Mouse (Mus musculus) left cerebral cortex, postnatal 25 days (tissue): ENCODE measurements around the gene Xrcc6. TPM values are rescaled to one million over a fixed set of nuclear protein-coding genes. Genes with fewer than 3 reads are reported as not detected.

ENCODE experiments used
- DNase-seq, 2 experiments: peaks; one replicate each; pipeline ENCODE4 v3.0.0; 2022; ENCODE audit warnings: low spot score in 2 of 2, mixed read lengths in 1 of 2
- intact Hi-C: fragments of 180-260 bp; cut with DNase I; formaldehyde crosslinking; loops from one replicate; pipeline ENCODE4 v1.15.1; 2025
- total RNA-seq, 2 experiments: library from RNA; stranded (reverse); gene quantifications; 2 replicates each; pipeline ENCODE4 v1.2.3; 2021

Xrcc6 gene
- 10 to 100 TPM; 19.5 to 23.7 TPM for total RNA-seq

DNA sequence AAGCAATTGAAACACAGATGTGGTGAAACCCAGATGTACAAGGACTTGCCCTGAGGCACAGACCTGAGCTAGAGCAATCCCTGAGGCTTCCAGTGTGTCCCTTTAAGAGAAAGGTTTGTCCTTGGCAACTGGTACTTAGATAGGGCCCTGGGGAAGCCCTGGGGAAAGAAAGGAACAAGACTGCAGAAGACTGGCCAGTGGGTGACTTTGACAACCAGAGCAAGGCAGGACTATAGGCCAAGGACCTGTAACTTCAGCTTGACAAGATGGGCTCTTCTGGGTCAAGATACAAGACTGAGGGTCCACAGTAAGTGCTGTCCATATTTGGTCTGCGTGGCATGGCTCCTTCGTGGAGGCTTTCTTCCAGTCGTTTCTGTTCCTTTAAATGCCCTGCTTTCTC lies at the start of gene Xrcc6:
Gene Xrcc6, plus strand, starts transcription at position 190 of the 400 bp plus-strand sequence.
- DNase-seq: no peak
- intact Hi-C loops: loop anchor here (2.0 kb wide), 1 partner anchor 49 kb away; no protein-coding TSS in a partner anchor

DNA sequence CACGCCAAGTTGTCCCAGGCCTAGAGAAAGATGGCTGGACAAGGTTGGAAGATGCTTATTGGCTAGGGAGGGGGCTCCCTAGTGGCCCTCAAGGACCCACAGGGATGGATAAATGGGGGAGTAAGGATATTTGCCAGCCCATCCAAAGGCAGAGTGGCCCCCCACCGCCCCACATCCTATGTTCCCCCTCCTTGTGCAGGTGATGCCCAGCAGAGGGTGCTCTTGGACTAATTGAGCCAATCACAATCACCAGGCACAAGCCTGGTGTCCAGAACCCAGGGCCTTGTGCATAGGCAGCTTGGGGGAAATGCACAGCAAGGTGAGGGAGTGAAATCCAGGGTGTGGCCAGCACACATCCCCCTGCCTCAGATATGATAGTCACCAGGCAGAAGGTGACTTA lies 49.4 kb upstream of the Xrcc6 start:
- intact Hi-C loops: loop anchor here (2.0 kb wide), 1 partner anchor 51 kb away; no protein-coding TSS in a partner anchor

DNA sequence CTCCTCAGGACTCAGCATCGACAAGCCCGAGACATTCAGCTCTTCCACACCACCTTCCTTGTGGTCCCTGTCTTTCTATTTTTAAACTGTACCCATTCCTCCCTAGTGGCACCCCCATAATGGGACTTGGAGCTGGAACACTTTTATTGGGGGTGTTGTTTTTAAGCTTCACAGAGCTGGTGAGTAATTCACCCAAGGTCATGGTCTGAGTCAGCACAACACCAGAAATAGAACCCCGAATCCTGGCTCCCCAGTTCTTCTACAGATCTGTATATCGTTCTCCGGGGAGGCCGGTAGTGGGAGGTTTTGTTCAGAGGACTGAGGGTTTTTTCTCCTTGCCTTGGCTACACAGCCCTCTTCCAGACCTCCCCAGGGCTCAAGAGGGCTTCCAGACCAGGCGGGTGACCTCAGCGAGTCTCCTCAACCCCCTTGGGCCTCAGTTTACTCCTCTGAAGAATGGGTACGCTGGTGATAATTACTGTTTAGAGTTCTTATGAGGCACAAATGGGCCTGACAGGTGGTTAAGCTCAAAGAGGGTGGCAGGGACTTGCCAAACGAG lies 48.4 kb upstream of the Xrcc6 start:
- intact Hi-C loops: loop anchor here (2.0 kb wide), 1 partner anchor 50 kb away; no protein-coding TSS in a partner anchor

More for the DNA sequence above, 49.4 kb upstream of the Xrcc6 start:
- DNase-seq: peak in 1 of 2 experiments; percentile 65

DNA sequence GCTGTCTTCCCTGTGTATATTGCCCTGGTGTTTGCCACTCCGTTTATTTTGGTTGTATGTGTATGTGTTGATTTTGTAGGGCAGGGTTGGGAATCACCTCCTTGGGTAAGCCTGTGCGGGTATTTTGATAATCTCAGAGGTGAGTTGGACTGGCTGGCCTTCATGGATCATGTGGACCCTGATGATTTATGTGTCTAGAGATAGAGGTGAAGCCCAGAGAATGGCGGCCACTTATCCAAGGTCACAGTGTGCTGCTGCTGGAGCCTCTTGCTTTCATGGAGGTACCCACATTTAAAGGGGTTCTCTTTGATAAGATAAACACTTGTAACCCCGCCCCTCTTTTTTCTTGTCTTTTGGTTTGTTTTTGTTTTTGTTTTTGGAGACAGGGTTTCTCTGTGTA lies 47.9 kb upstream of the Xrcc6 start:
- intact Hi-C loops: loop anchor here (2.0 kb wide), 2 partner anchors 17 to 49 kb away; no protein-coding TSS in a partner anchor
- no peak for DNase-seq

More for the DNA sequence above, 48.4 kb upstream of the Xrcc6 start:
- no peak for DNase-seq

DNA sequence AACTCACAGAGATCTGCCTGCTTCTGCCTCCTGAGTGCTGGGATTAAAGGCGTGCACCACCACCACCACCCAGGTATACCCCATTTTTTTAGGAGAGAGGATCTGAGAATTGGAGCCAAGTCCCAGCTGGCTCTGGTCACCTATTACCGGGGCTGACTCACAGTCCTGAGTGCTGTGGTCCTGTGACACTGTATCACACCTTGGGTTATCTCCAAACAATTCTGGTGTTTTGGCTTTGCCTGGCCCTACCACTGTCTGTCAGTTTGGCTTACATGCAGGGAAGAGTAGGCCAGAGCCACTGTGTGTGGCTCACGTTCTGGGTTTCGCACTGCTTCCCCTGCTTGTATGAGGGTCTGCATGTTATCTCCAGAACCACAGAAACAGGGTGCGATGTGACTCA lies 47.4 kb upstream of the Xrcc6 start:
- DNase-seq: no peak
- intact Hi-C loops: loop anchor here (2.0 kb wide), 1 partner anchor 17 kb away; no protein-coding TSS in a partner anchor

DNA sequence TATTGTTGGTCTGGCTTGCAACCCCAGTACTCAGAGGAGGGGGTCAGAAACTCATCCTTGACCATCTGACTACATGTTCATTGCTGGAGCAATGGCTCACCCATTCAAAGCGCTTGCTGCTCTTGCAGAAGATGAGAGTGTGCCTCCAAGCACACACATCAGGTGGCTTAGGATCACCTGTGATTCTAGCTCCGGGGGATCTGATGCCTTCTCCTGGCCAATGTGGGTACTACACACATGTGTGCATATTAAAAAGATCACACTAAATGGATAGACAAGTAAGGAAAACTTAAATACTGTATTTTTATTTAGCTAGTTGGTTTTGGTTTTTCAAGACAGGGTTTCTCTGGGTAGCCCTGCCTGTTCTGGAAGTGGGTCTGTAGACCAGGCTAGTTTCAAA lies 46.6 kb upstream of the Xrcc6 start:
- intact Hi-C loops: loop anchor here (2.0 kb wide), 1 partner anchor 16 kb away; no protein-coding TSS in a partner anchor
- DNase-seq: no peak

DNA sequence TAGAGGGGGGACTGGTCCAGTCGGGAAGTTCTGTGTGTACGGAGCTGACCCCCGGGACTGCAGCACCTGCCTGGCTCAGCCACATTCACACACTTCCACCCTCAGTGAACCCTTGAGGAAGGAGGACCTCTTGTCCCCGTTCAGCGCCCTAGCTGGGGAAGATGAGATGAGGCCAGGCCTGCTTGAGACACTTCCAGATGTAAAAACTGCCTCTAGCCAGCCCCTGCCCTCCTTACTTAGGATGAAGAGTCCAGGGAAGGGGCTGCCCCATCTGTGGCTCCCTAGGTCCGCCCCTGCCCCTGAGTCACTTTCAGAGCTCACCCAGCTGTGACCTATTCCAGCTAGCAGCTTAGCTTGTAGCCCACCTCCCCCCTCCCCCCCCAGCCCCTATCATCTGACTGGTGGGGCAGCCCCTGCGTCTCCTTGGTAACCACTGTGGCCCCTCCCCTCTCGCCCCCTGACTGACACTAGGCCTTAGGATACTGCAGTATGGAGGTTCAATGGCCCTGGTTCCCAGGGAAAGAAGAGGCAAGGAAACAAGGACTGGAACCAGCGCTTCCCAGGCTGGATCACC lies 44.4 kb upstream of the Xrcc6 start:
- intact Hi-C loops: no loop called here
- DNase-seq: no peak

DNA sequence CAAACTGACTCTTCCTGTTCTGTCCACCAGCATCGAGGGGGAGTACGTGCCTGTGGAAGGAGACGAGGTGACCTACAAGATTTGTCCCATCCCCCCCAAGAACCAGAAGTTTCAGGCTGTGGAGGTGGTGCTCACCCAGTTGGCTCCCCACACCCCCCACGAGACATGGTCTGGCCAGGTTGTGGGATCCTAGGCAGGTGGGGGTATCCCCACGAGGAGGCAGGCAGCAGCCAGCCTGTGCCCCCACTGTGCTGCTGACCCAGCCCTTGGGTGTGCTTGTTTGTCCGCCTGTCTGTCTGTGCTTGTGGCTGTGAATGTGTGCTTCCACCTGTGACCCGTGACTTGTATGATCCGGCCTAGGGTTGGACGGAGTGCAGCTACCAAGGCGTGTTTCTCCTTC lies 38.6 kb upstream of the Xrcc6 start:
- DNase-seq: no peak

DNA sequence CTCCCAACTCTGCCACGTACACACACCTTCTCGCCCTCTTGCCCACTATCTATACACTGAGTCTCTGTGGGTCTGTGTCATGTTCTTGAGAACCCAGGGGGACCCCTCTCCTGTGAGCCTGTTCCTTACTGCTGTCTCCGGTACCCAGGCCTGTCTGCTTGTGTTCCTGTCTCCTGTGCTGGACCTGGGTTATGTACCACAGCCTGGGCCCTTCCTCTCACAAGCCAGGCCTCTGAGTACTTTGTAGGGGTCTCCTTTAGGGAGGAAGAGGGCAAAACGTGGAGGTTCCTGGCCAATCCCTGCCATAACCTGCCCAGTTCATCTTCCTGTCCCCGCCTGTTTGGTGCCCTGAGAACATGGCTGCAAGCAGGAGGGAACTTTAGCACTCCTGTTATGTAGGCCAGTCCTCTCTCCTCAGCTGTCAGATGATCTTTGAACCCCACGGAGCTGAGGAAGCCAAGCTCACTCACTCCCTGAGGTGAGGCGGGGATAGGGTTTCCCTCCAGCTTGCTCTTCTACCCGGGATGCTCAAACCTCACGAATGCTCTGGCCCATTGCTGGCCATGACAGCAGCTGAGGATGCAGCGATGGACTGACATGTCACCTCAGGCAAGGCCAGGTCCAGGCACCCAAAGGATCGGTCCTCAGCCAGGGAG lies 38.0 kb upstream of the Xrcc6 start:
- no peak for DNase-seq
- intact Hi-C loops: no loop called here

More for the DNA sequence above, 38.6 kb upstream of the Xrcc6 start:
- intact Hi-C loops: no loop called here

DNA sequence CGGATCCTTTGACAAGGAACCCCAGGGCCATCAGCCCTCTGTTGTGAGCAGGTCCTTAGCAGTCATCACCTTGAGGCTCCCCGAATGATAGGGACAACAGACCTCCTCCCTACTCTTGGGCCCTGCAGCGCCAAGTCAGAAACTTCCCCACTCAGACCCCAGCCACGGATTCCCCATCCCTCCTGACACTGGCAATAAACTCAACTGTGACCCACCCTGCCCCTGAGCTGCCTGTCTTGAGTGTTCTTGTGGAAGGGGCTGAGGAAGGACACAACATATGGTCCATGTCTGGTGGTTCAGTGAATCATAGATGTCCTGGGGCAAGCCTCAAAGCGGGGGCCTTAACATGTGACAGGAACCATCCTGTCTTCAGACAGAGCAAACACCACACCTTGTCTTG lies 36.9 kb upstream of the Xrcc6 start:
- no peak for DNase-seq
- intact Hi-C loops: no loop called here

DNA sequence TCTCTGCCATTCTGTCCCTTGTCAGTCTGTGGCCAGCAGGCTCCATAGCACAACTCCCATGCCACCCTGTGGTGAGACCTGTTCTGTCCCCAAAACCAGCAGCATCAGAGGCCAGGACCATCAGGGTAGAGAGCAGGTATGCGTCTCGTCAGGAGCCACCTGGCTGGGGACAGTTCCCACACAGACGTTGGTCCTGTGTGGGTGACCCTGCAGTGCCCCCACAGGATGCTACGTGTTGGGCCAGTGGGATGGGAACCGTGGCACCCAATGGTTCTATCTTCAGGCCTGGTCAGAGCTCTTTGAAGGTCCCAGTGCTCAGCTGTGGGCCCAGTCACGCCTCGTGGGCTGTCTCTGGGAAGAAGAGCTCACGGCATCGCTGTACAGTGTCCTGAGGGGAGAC lies 36.5 kb upstream of the Xrcc6 start:
- intact Hi-C loops: no loop called here
- DNase-seq: no peak

DNA sequence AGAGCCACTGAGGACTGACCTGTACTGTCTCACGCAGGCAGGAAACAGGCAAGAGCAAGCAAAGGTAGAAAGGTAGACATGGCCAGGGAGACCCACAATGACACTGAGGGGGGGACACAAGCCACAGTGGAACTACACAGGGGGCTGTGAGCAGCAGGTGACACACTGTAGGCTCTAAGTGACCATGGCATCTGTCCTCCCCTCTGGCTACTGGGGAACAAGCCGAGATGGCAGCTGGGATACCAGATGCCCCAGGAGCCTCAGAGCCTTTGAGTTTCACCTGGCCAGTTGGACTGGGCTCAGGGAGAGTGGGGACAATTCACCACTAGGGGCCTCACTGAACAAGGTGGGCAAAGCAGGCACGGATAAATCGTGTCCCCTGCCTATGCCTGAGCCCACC lies 35.3 kb upstream of the Xrcc6 start:
- no peak for DNase-seq
- intact Hi-C loops: no loop called here

DNA sequence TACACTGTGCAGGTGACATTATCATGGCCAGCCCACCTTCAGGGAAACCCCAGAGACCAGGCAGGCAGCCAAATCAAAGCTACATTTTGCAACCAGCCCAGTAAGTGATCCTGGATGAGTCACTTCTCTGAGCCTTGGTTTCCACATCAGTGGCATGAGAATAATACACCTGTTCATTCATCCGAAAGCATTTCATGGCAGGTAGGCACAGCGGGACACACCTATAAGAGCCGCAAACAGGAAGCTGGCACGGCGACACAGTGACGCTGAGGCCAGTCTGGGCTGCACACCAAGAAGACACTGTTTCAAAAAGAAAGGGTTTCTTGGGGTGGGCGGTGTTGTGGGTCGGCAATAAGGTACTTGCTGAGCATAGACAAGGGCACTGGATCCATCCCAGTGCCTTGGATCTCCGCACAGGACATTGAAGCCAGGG lies 33.5 kb upstream of the Xrcc6 start:
- no peak for DNase-seq
- intact Hi-C loops: no loop called here

DNA sequence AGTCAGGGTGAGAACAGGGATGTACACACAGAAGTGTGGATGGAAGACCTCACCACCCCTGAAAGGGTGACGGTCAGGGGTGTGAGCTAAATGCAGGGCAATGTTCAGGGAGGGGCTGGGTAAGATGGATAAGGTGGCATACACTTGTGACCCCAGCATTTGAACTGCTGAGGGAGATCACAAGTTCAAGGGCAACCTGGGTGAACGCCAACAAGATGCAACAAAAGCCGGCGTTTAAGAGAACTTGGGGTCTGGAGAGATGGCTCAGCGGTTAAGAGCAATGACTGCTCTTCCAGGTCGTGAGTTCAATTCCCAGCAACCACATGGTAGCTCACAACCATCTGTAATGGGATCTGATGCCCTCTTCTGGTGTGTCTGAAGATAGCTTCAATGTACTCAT lies 32.9 kb upstream of the Xrcc6 start:
- DNase-seq: no peak
- intact Hi-C loops: no loop called here

DNA sequence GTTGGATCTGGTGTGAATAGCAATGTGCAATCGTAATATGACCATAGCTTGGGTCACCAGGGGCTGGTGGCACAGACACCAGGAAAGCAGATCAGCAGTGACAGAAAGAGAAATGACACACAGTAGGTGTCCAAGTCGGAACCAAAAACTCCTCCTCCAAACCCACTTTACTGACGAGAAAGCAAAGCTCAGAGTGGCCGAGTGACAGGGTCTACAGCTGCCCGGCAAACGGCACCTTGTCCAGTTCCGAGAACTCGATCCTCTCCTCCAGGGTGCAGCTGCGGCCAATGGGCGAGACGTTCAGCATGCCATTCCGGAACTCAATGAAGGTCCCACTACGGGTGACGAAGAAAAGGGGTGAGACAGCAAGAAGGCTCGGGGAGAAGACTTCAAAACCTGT lies 32.2 kb upstream of the Xrcc6 start:
- no peak for DNase-seq
- intact Hi-C loops: no loop called here

DNA sequence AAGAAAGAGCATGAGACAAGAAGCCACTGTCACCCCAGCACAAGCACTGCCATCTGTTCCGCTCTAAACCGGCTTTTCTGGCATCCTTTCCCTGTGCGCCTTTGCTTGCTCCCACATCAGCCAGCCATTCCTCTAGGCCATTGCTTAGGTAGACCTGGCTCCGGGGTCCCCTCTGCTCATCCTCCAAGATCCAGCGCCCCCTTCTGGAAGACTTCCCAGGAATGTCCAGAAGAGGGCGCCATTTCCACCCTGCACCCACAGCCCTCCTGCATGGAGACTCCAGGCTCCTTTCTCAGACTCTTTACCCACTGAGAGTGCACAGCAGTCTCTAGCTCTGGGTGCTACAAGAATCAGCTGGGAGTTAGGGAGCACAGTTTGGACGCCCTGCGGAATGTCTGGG lies 31.2 kb upstream of the Xrcc6 start:
- intact Hi-C loops: loop anchor here (2.0 kb wide), 1 partner anchor 16 kb away; no protein-coding TSS in a partner anchor
- DNase-seq: peak; percentile 57 to 64

DNA sequence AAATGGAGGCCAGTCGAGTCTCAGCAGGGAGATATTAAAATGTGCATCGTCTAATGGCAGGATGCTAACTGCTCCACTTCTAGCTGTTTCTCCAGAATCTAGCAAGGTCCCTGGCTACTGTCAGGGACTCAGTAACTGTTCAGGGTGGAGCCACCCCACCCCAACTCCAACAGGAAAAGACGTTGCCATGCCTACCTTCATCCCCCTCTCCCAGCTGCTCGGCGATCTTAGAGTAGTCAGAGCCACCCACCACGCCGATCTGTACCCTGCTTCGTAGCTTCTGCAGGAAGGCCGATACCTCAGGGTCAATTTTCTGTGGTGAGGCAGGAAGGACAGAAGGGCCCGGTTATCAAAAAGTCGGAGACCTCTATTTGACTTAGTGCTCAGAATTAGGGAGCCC lies 30.0 kb upstream of the Xrcc6 start:
- DNase-seq: peak in 1 of 2 experiments; percentile 75
- intact Hi-C loops: loop anchor here (1.0 to 2.0 kb wide), 2 partner anchors 17 to 58 kb away; no protein-coding TSS in a partner anchor

DNA sequence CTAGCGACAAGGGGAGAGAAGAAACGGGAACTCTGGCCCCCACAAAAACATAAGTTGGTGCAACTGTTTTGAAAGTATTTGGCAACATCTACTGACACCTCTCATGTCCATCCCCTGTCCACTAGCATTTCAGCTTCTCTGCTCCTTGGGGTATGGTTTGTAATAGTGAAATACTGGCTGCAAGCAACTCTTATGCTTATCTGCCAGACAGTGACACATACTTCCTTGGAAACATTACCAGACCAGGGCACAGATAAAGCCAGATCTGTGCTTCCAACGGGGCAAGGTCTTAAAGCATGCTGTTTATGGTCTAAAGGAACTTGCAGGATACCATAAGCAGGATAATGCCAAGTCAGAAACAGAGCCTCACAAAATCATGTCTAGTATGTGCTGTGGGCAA lies 28.7 kb upstream of the Xrcc6 start:
- intact Hi-C loops: no loop called here
- DNase-seq: no peak

DNA sequence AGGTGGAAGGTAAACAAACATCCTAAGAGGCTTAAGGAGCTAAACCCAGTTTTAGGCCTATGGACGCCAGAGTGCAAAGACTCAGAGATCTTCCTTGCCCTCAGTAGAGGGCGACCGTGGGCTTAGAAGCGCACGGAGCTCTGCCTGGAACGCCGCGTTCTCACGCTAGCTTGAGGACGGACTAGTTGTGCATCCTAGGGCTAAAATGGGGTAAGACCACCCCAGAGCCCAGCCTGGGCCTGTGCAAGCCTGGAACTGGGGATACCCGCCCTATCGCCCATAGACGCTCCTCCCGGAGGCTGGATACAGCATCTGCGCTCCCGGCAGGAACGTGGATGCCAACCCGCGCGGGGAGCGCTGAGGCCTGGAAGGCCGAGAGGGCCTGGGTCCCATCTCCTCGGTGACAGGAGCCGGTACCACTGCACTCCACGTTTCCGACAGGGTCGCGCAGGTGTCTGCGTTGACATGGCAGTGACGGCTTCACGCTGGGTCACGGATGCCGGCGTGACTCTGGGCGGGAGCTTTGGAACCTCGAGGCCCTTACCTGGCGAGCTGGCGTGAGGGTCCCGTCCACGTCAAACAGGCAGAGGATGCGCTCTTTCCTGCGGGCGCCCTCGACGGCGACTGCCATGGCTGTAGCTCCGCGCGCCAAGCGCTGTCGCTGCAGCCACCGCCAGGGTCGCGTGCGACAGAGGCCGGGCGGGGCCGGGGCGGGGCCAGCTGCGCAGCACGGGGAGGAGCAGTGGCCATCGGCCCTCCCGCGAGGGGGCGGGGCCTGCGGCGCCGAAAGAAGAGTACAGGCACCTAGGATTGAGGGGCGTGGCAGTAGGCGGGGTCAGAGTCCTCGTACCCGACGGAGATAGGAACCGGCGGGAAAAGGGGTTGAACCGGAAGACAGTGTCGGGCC lies 27.2 kb upstream of the Xrcc6 start, which contains the start of gene Pmm1:
Gene Pmm1, minus strand, starts transcription at position 760 of the 907 bp plus-strand sequence.
- intact Hi-C loops: loop anchor here (1.0 kb wide), 1 partner anchor 29 kb away; no protein-coding TSS in a partner anchor

DNA sequence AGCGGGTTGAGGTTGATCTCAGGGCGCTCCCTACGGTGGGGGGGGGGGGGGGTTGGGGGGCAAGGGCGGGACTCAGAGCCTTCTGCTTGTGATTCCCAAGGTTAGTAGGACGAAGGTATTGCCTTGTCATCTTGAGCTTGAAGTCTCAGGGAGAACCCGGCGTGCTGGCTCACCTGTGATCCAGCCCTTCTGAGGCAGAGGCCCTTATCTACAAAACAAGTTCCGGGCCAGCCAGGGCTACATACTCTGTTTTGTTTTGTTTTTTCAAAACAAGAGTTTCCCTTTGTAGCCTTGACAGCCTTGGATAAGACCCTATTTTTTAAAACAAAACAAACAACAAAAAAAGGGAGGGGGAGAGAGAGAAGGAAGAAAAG lies 26.6 kb upstream of the Xrcc6 start:
- no peak for DNase-seq
- intact Hi-C loops: no loop called here

More for the DNA sequence above, 27.2 kb upstream of the Xrcc6 start, which contains the start of gene Pmm1:
- peak; percentile 96 to 99 for DNase-seq
